Mouse (Mus musculus) lung, embryonic 14.5 days (tissue): ENCODE results near the gene Mpig6b. TPM values are rescaled to one million over a fixed set of nuclear protein-coding genes. Genes with fewer than 3 reads are reported as not detected.

ENCODE experiments used
- ATAC-seq: fragments of 200-750 bp; cut with Nextera tagmentation; 2 replicates; pipeline ENCODE4 v1.8.0; 2017; ENCODE audit warnings: mild to moderate bottlenecking, moderate TSS enrichment, moderate library complexity; ENCODE audit not compliant: insufficient read depth
- DNase-seq: peaks from one replicate; pipeline ENCODE4 v3.0.0-alpha.2; 2015
- H3K27ac ChIP-seq: fragments of 300-500 bp; sonication (generic); 2 replicates; pipeline ENCODE4 v1.5.1; 2014; ENCODE audit warnings: low read depth, mild to moderate bottlenecking, moderate library complexity
- H3K27me3 ChIP-seq: fragments of 300-500 bp; sonication (generic); 2 replicates; pipeline ENCODE4 v1.6.1; 2014; ENCODE audit warnings: low read length, control low read depth; ENCODE audit not compliant: insufficient read depth
- H3K36me3 ChIP-seq: fragments of 300-500 bp; sonication (generic); 2 replicates; pipeline ENCODE4 v1.6.1; 2014; ENCODE audit warnings: control low read depth; ENCODE audit not compliant: insufficient read depth
- H3K4me1 ChIP-seq: fragments of 300-500 bp; sonication (generic); 2 replicates; pipeline ENCODE4 v1.6.1; 2014; ENCODE audit warnings: antibody characterized with exemption, control low read depth; ENCODE audit not compliant: insufficient read depth
- H3K4me2 ChIP-seq: fragments of 300-500 bp; sonication (generic); 2 replicates; pipeline ENCODE4 v1.6.1; 2014; ENCODE audit warnings: mild to moderate bottlenecking
- H3K4me3 ChIP-seq: fragments of 300-500 bp; sonication (generic); 2 replicates; pipeline ENCODE4 v1.5.1; 2014; ENCODE audit warnings: low read depth, low read length
- H3K9ac ChIP-seq: fragments of 300-500 bp; sonication (generic); 2 replicates; pipeline ENCODE4 v1.6.1; 2014
- H3K9me3 ChIP-seq: fragments of 300-500 bp; sonication (generic); 2 replicates; pipeline ENCODE4 v1.6.1; 2016; ENCODE audit warnings: low read depth, low read length, control low read depth
- CTCF ChIP-seq: IDR thresholded peaks from 2 replicates; pipeline ENCODE4 v1.5.1; 2016; ENCODE audit warnings: antibody characterized with exemption, low read depth
- WGBS: fragments of 180-500 bp; shearing (Covaris S2); extraction: QIAGEN DNeasy Blood & Tissue Kit; methylation state at CpG from one replicate; pipeline ENCODE4 v1.1.7; 2014; 5-methylcytosine and 5-hydroxymethylcytosine counted together
- polyA plus RNA-seq: library from polyadenylated mRNA; unstranded; fragments of >200 nt; fragmentation: Nextera tagmentation; extraction: Ambion mirVana; gene quantifications from 2 replicates; pipeline ENCODE4 v1.2.1, GENCODE M21; 2014

Mpig6b gene
- polyA plus RNA-seq, 1 experiment from 2014 or later = 1.4 TPM

GRCm38 (mm10) chr17:35058316-35058715 is 7.7 kb downstream of the Mpig6b start:
- no peak for TF ChIP-seq CTCF
- peaks cover 10% of the 10 kb centered on the region for H3K4me1 ChIP-seq
- H3K4me2 ChIP-seq = peak overlapping the region; percentile 97
- H3K36me3 ChIP-seq = peaks cover 83% of the 10 kb centered on the region
- H3K27ac ChIP-seq = peak overlapping the region; percentile 93; the same call in 1 of the 2 replicates
- DNase-seq (no peak), ATAC-seq (peak; percentile 0; the same call in 1 of the 2 replicates)
- H3K9ac ChIP-seq = 0 out of 2 replicates have a peak overlapping the region, but pooled peaks have one; percentile 83
- H3K4me3 ChIP-seq = peak overlapping the region; percentile 84
- H3K9me3 ChIP-seq = no peaks in the 10 kb centered on the region
- 49% methylated on average over 9 of the region's 9 CpGs for WGBS
- no peaks in the 10 kb centered on the region for H3K27me3 ChIP-seq

- no peak for ATAC-seq
- no peak for TF ChIP-seq CTCF
- Histone ChIP-seq H3K9ac (no peak overlapping the region), H3K4me1 (peaks cover 13% of the 10 kb centered on the region), H3K4me2 (no peak overlapping the region), H3K27ac (no peak overlapping the region), H3K36me3 (peaks cover 84% of the 10 kb centered on the region), H3K27me3 (no peaks in the 10 kb centered on the region), H3K4me3 (no peak overlapping the region), H3K9me3 (no peaks in the 10 kb centered on the region)
- 66% methylated on average over 3 of the region's 3 CpGs for WGBS
- DNase-seq = no peak
These were observed 8.9 kb downstream of the Mpig6b start for GRCm38 (mm10) chr17:35057090-35057489.

- H3K4me3 ChIP-seq = no peak overlapping the region
- ATAC-seq (no peak), DNase-seq (no peak)
- H3K36me3 ChIP-seq = peaks cover 75% of the 10 kb centered on the region
- 89% methylated on average over 7 of the region's 7 CpGs for WGBS
- no peaks in the 10 kb centered on the region for H3K27me3 ChIP-seq
- peaks cover 15% of the 10 kb centered on the region for H3K4me1 ChIP-seq
- no peak overlapping the region for H3K4me2 ChIP-seq
- TF ChIP-seq CTCF = no peak
- H3K27ac ChIP-seq = no peak overlapping the region
- H3K9me3 ChIP-seq = no peaks in the 10 kb centered on the region
- H3K9ac ChIP-seq = no peak overlapping the region
These were observed 10.1 kb downstream of the Mpig6b start for GRCm38 (mm10) chr17:35055691-35056495.

- Histone ChIP-seq H3K9me3 (no peaks in the 10 kb centered on the region), H3K36me3 (peaks cover 52% of the 10 kb centered on the region), H3K4me2 (peak overlapping the region; percentile 92), H3K9ac (peak overlapping the region; percentile 87), H3K4me3 (peak overlapping the region; percentile 54), H3K27ac (peak overlapping the region; percentile 99), H3K27me3 (no peaks in the 10 kb centered on the region), H3K4me1 (peaks cover 24% of the 10 kb centered on the region)
- DNase-seq (no peak), ATAC-seq (no peak)
- TF ChIP-seq CTCF = no peak
- WGBS = 71% methylated on average over 12 of the region's 12 CpGs
These were observed 13.6 kb downstream of the Mpig6b start for GRCm38 (mm10) chr17:35052271-35052798.

- H3K27me3 ChIP-seq = no peaks in the 10 kb centered on the region
- H3K4me1 ChIP-seq = peaks cover 29% of the 10 kb centered on the region
These were observed 14.6 kb downstream of the Mpig6b start for GRCm38 (mm10) chr17:35051156-35052086.

GRCm38 (mm10) chr17:35050126-35050750 is 15.7 kb downstream of the Mpig6b start:
- Histone ChIP-seq H3K4me2 (peak overlapping the region; percentile 92), H3K4me3 (peak overlapping the region; percentile 54), H3K27me3 (no peaks in the 10 kb centered on the region), H3K9me3 (no peaks in the 10 kb centered on the region), H3K9ac (peak overlapping the region; percentile 87), H3K36me3 (peaks cover 32% of the 10 kb centered on the region), H3K27ac (peak overlapping the region; percentile 99), H3K4me1 (peaks cover 29% of the 10 kb centered on the region)
- TF ChIP-seq CTCF = no peak
- WGBS = under 1% methylated on average over 27 of the region's 27 CpGs
- peak; percentile 84 for DNase-seq
- peak; percentile 41 for ATAC-seq

More at GRCm38 (mm10) chr17:35051156-35052086, 14.6 kb downstream of the Mpig6b start:
- Histone ChIP-seq H3K9me3 (no peaks in the 10 kb centered on the region), H3K27ac (peak overlapping the region; percentile 99), H3K4me3 (peak overlapping the region; percentile 54), H3K9ac (peak overlapping the region; percentile 87), H3K4me2 (peak overlapping the region; percentile 92), H3K36me3 (peaks cover 44% of the 10 kb centered on the region)
- TF ChIP-seq CTCF = no peak
- peak; percentile 84 for DNase-seq
- WGBS = under 1% methylated on average over 21 of the region's 21 CpGs
- peak; percentile 54 for ATAC-seq
